In genomic region chr4:115943669-115944314, GRCm38 (mm10) we compare ENCODE assay signal across 14 mouse cellular contexts. TPM values are rescaled to one million over a fixed set of nuclear protein-coding genes. Genes with fewer than 3 reads are reported as not detected.
A peak's percentile ranks its signal among the peaks of the same experiment; 100 is the strongest.
DNase-seq lines count a peak whose midpoint lies in the region; ATAC-seq and TF ChIP-seq lines count a peak whose summit lies in the region.
"Had no signal": no experiment of that assay in that cellular context is flagged by ENCODE, and none has a peak within 500 bp of the region (broad histone marks: within the 10 kb centered on the region; RNA-seq: fewer than 3 reads in every experiment).

No protein-coding gene starts in this region.

- no peak overlapping the region for H3K9ac ChIP-seq in stomach, embryonic 14.5 days (replicated peaks; ENCODE audit: low read depth, low read length)
- H3K9ac ChIP-seq in stomach, postnatal 0 days (ENCODE audit: low read length), result no peak overlapping the region
- peak overlapping the region; percentile 21; the same call in 1 of the 2 replicates for H3K9ac ChIP-seq in forebrain, embryonic 12.5 days
- 0 out of 2 replicates have a peak overlapping the region, but pooled peaks have one; percentile 18 for H3K9ac ChIP-seq in limb, embryonic 12.5 days (replicated peaks)
- H3K9ac ChIP-seq in stomach, embryonic 15.5 days, result no peak overlapping the region
- H3K9ac ChIP-seq: lung, embryonic 15.5 days had no signal

- H3K27ac ChIP-seq in stomach, embryonic 14.5 days (ENCODE audit: low read length), result no peak overlapping the region
- H3K27ac ChIP-seq in stomach, postnatal 0 days (replicated peaks), result no peak overlapping the region
- H3K27ac ChIP-seq in forebrain, embryonic 12.5 days, result no peak overlapping the region
- H3K27ac ChIP-seq in limb, embryonic 12.5 days, result no peak overlapping the region
- H3K27ac ChIP-seq in stomach, embryonic 15.5 days, result no peak overlapping the region
- no peak overlapping the region for H3K27ac ChIP-seq in gastrocnemius, adult 2 months
- no peak overlapping the region for H3K27ac ChIP-seq in kidney, adult 2 months (ENCODE audit: insufficient read depth, low read depth, low read length)
- H3K27ac ChIP-seq: lung, embryonic 15.5 days had no signal

- DNase-seq in stomach, postnatal 0 days (ENCODE audit: low spot score), result no peak
- no peak for DNase-seq in retina, embryonic 14.5 days (ENCODE audit: low spot score)
- DNase-seq in gastrocnemius, adult 2 months, result no peak
- DNase-seq in kidney, adult 2 months, result no peak
- DNase-seq: adrenal gland, postnatal 25 days; cerebellum, adult 9-11 months; heart, postnatal 4 days; layer of hippocampus, postnatal 36 days had no signal

- 0 out of 2 replicates have a peak overlapping the region, but pooled peaks have one; percentile 18 for H3K4me2 ChIP-seq in stomach, embryonic 14.5 days (replicated peaks; ENCODE audit: low read depth, low read length)
- H3K4me2 ChIP-seq in stomach, postnatal 0 days (replicated peaks; ENCODE audit: low read depth), result no peak overlapping the region
- peak overlapping the region; percentile 49 for H3K4me2 ChIP-seq in forebrain, embryonic 12.5 days
- H3K4me2 ChIP-seq in limb, embryonic 12.5 days, result peak overlapping the region; percentile 50
- H3K4me2 ChIP-seq in stomach, embryonic 15.5 days, result no peak overlapping the region
- H3K4me2 ChIP-seq: lung, embryonic 15.5 days had no signal

- H3K27me3 ChIP-seq in stomach, embryonic 14.5 days (ENCODE audit: control insufficient read depth, insufficient read depth, low read length), result peaks cover 72% of the 10 kb centered on the region
- H3K27me3 ChIP-seq in stomach, postnatal 0 days (ENCODE audit: control insufficient read depth, insufficient read depth, low read length), result peaks cover 35% of the 10 kb centered on the region
- H3K27me3 ChIP-seq in forebrain, embryonic 12.5 days, result peaks cover 99% of the 10 kb centered on the region
- peaks cover 99% of the 10 kb centered on the region for H3K27me3 ChIP-seq in limb, embryonic 12.5 days
- peaks cover 84% of the 10 kb centered on the region for H3K27me3 ChIP-seq in stomach, embryonic 15.5 days (replicated peaks)
- peaks cover 1% of the 10 kb centered on the region for H3K27me3 ChIP-seq in kidney, adult 2 months (replicated peaks; ENCODE audit: control insufficient read depth, insufficient read depth, low read length)

- H3K4me1 ChIP-seq in stomach, embryonic 14.5 days (ENCODE audit: control insufficient read depth, insufficient read depth, low read length), result no peaks in the 10 kb centered on the region; the same call in 1 of the 2 replicates
- no peaks in the 10 kb centered on the region for H3K4me1 ChIP-seq in stomach, postnatal 0 days (replicated peaks; ENCODE audit: control insufficient read depth, insufficient read depth)
- peaks cover 36% of the 10 kb centered on the region for H3K4me1 ChIP-seq in forebrain, embryonic 12.5 days
- H3K4me1 ChIP-seq in limb, embryonic 12.5 days (replicated peaks), result peaks cover 19% of the 10 kb centered on the region
- H3K4me1 ChIP-seq in stomach, embryonic 15.5 days, result peaks cover 7% of the 10 kb centered on the region
- no peaks in the 10 kb centered on the region for H3K4me1 ChIP-seq in kidney, adult 2 months (ENCODE audit: control insufficient read depth, insufficient read depth, low read length)

- H3K4me3 ChIP-seq in stomach, embryonic 14.5 days (ENCODE audit: low read depth, low read length), result peak overlapping the region; percentile 11; the same call in 1 of the 2 replicates
- H3K4me3 ChIP-seq in stomach, postnatal 0 days (ENCODE audit: low read depth, low read length), result no peak overlapping the region
- peak overlapping the region; percentile 30 for H3K4me3 ChIP-seq in forebrain, embryonic 12.5 days (replicated peaks)
- peak overlapping the region; percentile 23 for H3K4me3 ChIP-seq in limb, embryonic 12.5 days (replicated peaks)
- H3K4me3 ChIP-seq in stomach, embryonic 15.5 days (replicated peaks), result no peak overlapping the region
- H3K4me3 ChIP-seq in gastrocnemius, adult 2 months, result no peak overlapping the region
- H3K4me3 ChIP-seq in kidney, adult 2 months (ENCODE audit: insufficient read depth, low read depth, low read length), result no peak overlapping the region
- H3K4me3 ChIP-seq: lung, embryonic 15.5 days had no signal

- no peak for TF ChIP-seq POLR2A in kidney, adult 2 months (IDR thresholded peaks at IDR 0.05; ENCODE audit: low read depth, low read length)

- H3K36me3 ChIP-seq in stomach, embryonic 14.5 days (ENCODE audit: control insufficient read depth, insufficient read depth, low read length), result no peaks in the 10 kb centered on the region
- no peaks in the 10 kb centered on the region for H3K36me3 ChIP-seq in stomach, postnatal 0 days (ENCODE audit: control insufficient read depth, insufficient read depth, low read length)
- no peaks in the 10 kb centered on the region for H3K36me3 ChIP-seq in forebrain, embryonic 12.5 days (replicated peaks)
- H3K36me3 ChIP-seq in limb, embryonic 12.5 days, result no peaks in the 10 kb centered on the region
- no peaks in the 10 kb centered on the region for H3K36me3 ChIP-seq in stomach, embryonic 15.5 days
- no peaks in the 10 kb centered on the region for H3K36me3 ChIP-seq in kidney, adult 2 months (ENCODE audit: control insufficient read depth, insufficient read depth, low read length)
- H3K36me3 ChIP-seq: G1E; lung, embryonic 15.5 days had no signal

- TF ChIP-seq EP300 in stomach, postnatal 0 days (optimal IDR thresholded peaks at IDR 0.05), result no peak

- WGBS in stomach, embryonic 14.5 days, result 1% methylated on average over 37 of the region's 41 CpGs
- WGBS in stomach, postnatal 0 days, result 2% methylated on average over 30 of the region's 41 CpGs
- WGBS in forebrain, embryonic 12.5 days, result under 1% methylated on average over 41 of the region's 41 CpGs
- WGBS in limb, embryonic 12.5 days, result under 1% methylated on average over 41 of the region's 41 CpGs
- 2% methylated on average over 41 of the region's 41 CpGs for WGBS in stomach, embryonic 15.5 days
- 2% methylated on average over 41 of the region's 41 CpGs for WGBS in kidney, adult 2 months

- no peaks in the 10 kb centered on the region for H3K9me3 ChIP-seq in stomach, embryonic 14.5 days (ENCODE audit: control insufficient read depth, low read depth, low read length)
- H3K9me3 ChIP-seq in stomach, postnatal 0 days (ENCODE audit: control insufficient read depth, low read length), result no peaks in the 10 kb centered on the region
- H3K9me3 ChIP-seq in forebrain, embryonic 12.5 days, result no peaks in the 10 kb centered on the region
- H3K9me3 ChIP-seq in limb, embryonic 12.5 days, result no peaks in the 10 kb centered on the region
- H3K9me3 ChIP-seq in stomach, embryonic 15.5 days, result no peaks in the 10 kb centered on the region
- H3K9me3 ChIP-seq: G1E; lung, embryonic 15.5 days had no signal

- no peak for ATAC-seq in stomach, embryonic 14.5 days (ENCODE audit: insufficient number of reproducible peaks, insufficient read depth, low FRiP score, low read depth)
- no peak for ATAC-seq in stomach, postnatal 0 days (ENCODE audit: low FRiP score, low TSS enrichment)
- ATAC-seq in forebrain, embryonic 12.5 days (ENCODE audit: low FRiP score), result peak; percentile 25
- ATAC-seq in limb, embryonic 12.5 days (ENCODE audit: insufficient number of reproducible peaks, insufficient read depth, low FRiP score, low TSS enrichment, low read depth), result 0 out of 2 replicates have a peak, but pooled peaks have one; percentile 34
- 0 out of 2 replicates have a peak, but pooled peaks have one; percentile 47 for ATAC-seq in stomach, embryonic 15.5 days (ENCODE audit: insufficient read depth, low FRiP score, low read depth)

- intact Hi-C loops in gastrocnemius, adult 2 months (cut with DNase I), result no loop called here

- TF ChIP-seq CTCF in stomach, postnatal 0 days (IDR thresholded peaks at IDR 0.05; ENCODE audit: low read depth), result no peak
- TF ChIP-seq CTCF in gastrocnemius, adult 2 months (IDR thresholded peaks at IDR 0.05), result no peak
- TF ChIP-seq CTCF in kidney, adult 2 months (conservative IDR thresholded peaks at IDR 0.05; ENCODE audit: insufficient read depth, insufficient read length, low read depth, low read length), result no peak

RNA-seq across cellular contexts. Expression of gene Dmbx1, which starts 4.1 kb away (rescaled TPM):
- polyA plus RNA-seq in stomach, embryonic 14.5 days (2014; fragmentation: Nextera tagmentation; extraction: Ambion mirVana), result not detected in 2 replicates
- polyA plus RNA-seq in stomach, postnatal 0 days (2015; fragmentation: Nextera tagmentation; extraction: Ambion mirVana), result 0.02 TPM in 1 of 2 replicates, not detected in the other
- polyA plus RNA-seq in forebrain, embryonic 12.5 days (2016; fragmentation: Nextera tagmentation; extraction: Ambion mirVana), result 0.51 and 0.87 TPM in 2 replicates
- polyA plus RNA-seq in limb, embryonic 12.5 days (2016; fragmentation: Nextera tagmentation; extraction: Ambion mirVana), result 0.08 and 0.13 TPM in 2 replicates
- 0.03 TPM in 1 of 2 replicates, not detected in the other for polyA plus RNA-seq in stomach, embryonic 15.5 days (2015; fragmentation: Nextera tagmentation; extraction: Ambion mirVana)
- total RNA-seq in gastrocnemius, adult 2 months (2021), result not detected
- polyA plus RNA-seq in kidney, adult 2 months (2012; rRNA removed), result not detected in 2 replicates
- total RNA-seq: adrenal gland, postnatal 25 days; heart, postnatal 4 days; layer of hippocampus, postnatal 36 days had no signal
- polyA plus RNA-seq: G1E had no signal

RNA-seq across cellular contexts. Expression of gene 6430628N08Rik, which starts 53.3 kb away (rescaled TPM):
- not detected in 2 replicates for polyA plus RNA-seq in stomach, embryonic 14.5 days (2014; fragmentation: Nextera tagmentation; extraction: Ambion mirVana)
- not detected in 2 replicates for polyA plus RNA-seq in stomach, postnatal 0 days (2015; fragmentation: Nextera tagmentation; extraction: Ambion mirVana)
- polyA plus RNA-seq in forebrain, embryonic 12.5 days (2016; fragmentation: Nextera tagmentation; extraction: Ambion mirVana), result not detected in 2 replicates
- 0.13 and 0.38 TPM in 2 replicates for polyA plus RNA-seq in limb, embryonic 12.5 days (2016; fragmentation: Nextera tagmentation; extraction: Ambion mirVana)
- not detected in 2 replicates for polyA plus RNA-seq in stomach, embryonic 15.5 days (2015; fragmentation: Nextera tagmentation; extraction: Ambion mirVana)
- not detected for total RNA-seq in gastrocnemius, adult 2 months (2021)
- polyA plus RNA-seq in kidney, adult 2 months (2012; rRNA removed), result not detected in 2 replicates
- total RNA-seq: adrenal gland, postnatal 25 days; G1E; heart, postnatal 4 days; layer of hippocampus, postnatal 36 days had no signal
- polyA plus RNA-seq: G1E; lung, embryonic 15.5 days had no signal

RNA-seq across cellular contexts. Expression of gene Kncn, which starts 59.6 kb away (rescaled TPM):
- not detected in 2 replicates for polyA plus RNA-seq in stomach, embryonic 14.5 days (2014; fragmentation: Nextera tagmentation; extraction: Ambion mirVana)
- polyA plus RNA-seq in stomach, postnatal 0 days (2015; fragmentation: Nextera tagmentation; extraction: Ambion mirVana), result not detected in 2 replicates
- polyA plus RNA-seq in forebrain, embryonic 12.5 days (2016; fragmentation: Nextera tagmentation; extraction: Ambion mirVana), result not detected in 2 replicates
- not detected in 2 replicates for polyA plus RNA-seq in limb, embryonic 12.5 days (2016; fragmentation: Nextera tagmentation; extraction: Ambion mirVana)
- not detected in 2 replicates for polyA plus RNA-seq in stomach, embryonic 15.5 days (2015; fragmentation: Nextera tagmentation; extraction: Ambion mirVana)
- not detected for total RNA-seq in gastrocnemius, adult 2 months (2021)
- polyA plus RNA-seq in kidney, adult 2 months (2012; rRNA removed), result 0.07 TPM in 1 of 2 replicates, not detected in the other
- total RNA-seq: adrenal gland, postnatal 25 days; G1E; heart, postnatal 4 days had no signal
- polyA plus RNA-seq: G1E; lung, embryonic 15.5 days had no signal

Comparison
In these comparisons a context has a peak if more than half of its experiments do, and no peak if none do; other contexts are left out.
1. ATAC-seq: peak in forebrain, embryonic 12.5 days (single experiment), limb, embryonic 12.5 days (single experiment) and stomach, embryonic 15.5 days (single experiment); none in stomach, embryonic 14.5 days (single experiment) and stomach, postnatal 0 days (single experiment).
2. H3K4me2 ChIP-seq: peak in stomach, embryonic 14.5 days (single experiment), forebrain, embryonic 12.5 days (single experiment) and limb, embryonic 12.5 days (single experiment); none in stomach, postnatal 0 days (single experiment) and stomach, embryonic 15.5 days (single experiment).
3. H3K4me3 ChIP-seq: peak in stomach, embryonic 14.5 days (single experiment), forebrain, embryonic 12.5 days (single experiment) and limb, embryonic 12.5 days (single experiment); none in stomach, postnatal 0 days (single experiment), stomach, embryonic 15.5 days (single experiment), gastrocnemius, adult 2 months (single experiment) and kidney, adult 2 months (single experiment).
4. H3K9ac ChIP-seq: peak in forebrain, embryonic 12.5 days (single experiment) and limb, embryonic 12.5 days (single experiment); none in stomach, embryonic 14.5 days (single experiment), stomach, postnatal 0 days (single experiment) and stomach, embryonic 15.5 days (single experiment).